Mouse (Mus musculus) lung, embryonic 14.5 days (tissue): ENCODE data around the gene Arid2. TPM values are rescaled to one million over a fixed set of nuclear protein-coding genes. Genes with fewer than 3 reads are reported as not detected.
A peak's percentile ranks its signal among the peaks of the same experiment; 100 is the strongest.

Source experiments
- ATAC-seq: fragments of 200-750 bp; cut with Nextera tagmentation; 2 replicates; pipeline ENCODE4 v1.8.0; 2017; ENCODE audit warnings: mild to moderate bottlenecking, moderate TSS enrichment, moderate library complexity; ENCODE audit not compliant: insufficient read depth
- DNase-seq: peaks from one replicate; pipeline ENCODE4 v3.0.0-alpha.2; 2015
- H3K27ac ChIP-seq: fragments of 300-500 bp; sonication (generic); 2 replicates; pipeline ENCODE4 v1.5.1; 2014; ENCODE audit warnings: low read depth, mild to moderate bottlenecking, moderate library complexity
- H3K27me3 ChIP-seq: fragments of 300-500 bp; sonication (generic); 2 replicates; pipeline ENCODE4 v1.6.1; 2014; ENCODE audit warnings: low read length, control low read depth; ENCODE audit not compliant: insufficient read depth
- H3K36me3 ChIP-seq: fragments of 300-500 bp; sonication (generic); 2 replicates; pipeline ENCODE4 v1.6.1; 2014; ENCODE audit warnings: control low read depth; ENCODE audit not compliant: insufficient read depth
- H3K4me1 ChIP-seq: fragments of 300-500 bp; sonication (generic); 2 replicates; pipeline ENCODE4 v1.6.1; 2014; ENCODE audit warnings: antibody characterized with exemption, control low read depth; ENCODE audit not compliant: insufficient read depth
- H3K4me2 ChIP-seq: fragments of 300-500 bp; sonication (generic); 2 replicates; pipeline ENCODE4 v1.6.1; 2014; ENCODE audit warnings: mild to moderate bottlenecking
- H3K4me3 ChIP-seq: fragments of 300-500 bp; sonication (generic); 2 replicates; pipeline ENCODE4 v1.5.1; 2014; ENCODE audit warnings: low read depth, low read length
- H3K9ac ChIP-seq: fragments of 300-500 bp; sonication (generic); 2 replicates; pipeline ENCODE4 v1.6.1; 2014
- H3K9me3 ChIP-seq: fragments of 300-500 bp; sonication (generic); 2 replicates; pipeline ENCODE4 v1.6.1; 2016; ENCODE audit warnings: low read depth, low read length, control low read depth
- CTCF ChIP-seq: IDR thresholded peaks from 2 replicates; pipeline ENCODE4 v1.5.1; 2016; ENCODE audit warnings: antibody characterized with exemption, low read depth
- WGBS: fragments of 180-500 bp; shearing (Covaris S2); extraction: QIAGEN DNeasy Blood & Tissue Kit; methylation state at CpG from one replicate; pipeline ENCODE4 v1.1.7; 2014; 5-methylcytosine and 5-hydroxymethylcytosine counted together
- polyA plus RNA-seq: library from polyadenylated mRNA; unstranded; fragments of >200 nt; fragmentation: Nextera tagmentation; extraction: Ambion mirVana; gene quantifications from 2 replicates; pipeline ENCODE4 v1.2.1, GENCODE M21; 2014

Arid2 gene
- polyA plus RNA-seq, 1 experiment from 2014 or later, result 31.6 TPM

DNA sequence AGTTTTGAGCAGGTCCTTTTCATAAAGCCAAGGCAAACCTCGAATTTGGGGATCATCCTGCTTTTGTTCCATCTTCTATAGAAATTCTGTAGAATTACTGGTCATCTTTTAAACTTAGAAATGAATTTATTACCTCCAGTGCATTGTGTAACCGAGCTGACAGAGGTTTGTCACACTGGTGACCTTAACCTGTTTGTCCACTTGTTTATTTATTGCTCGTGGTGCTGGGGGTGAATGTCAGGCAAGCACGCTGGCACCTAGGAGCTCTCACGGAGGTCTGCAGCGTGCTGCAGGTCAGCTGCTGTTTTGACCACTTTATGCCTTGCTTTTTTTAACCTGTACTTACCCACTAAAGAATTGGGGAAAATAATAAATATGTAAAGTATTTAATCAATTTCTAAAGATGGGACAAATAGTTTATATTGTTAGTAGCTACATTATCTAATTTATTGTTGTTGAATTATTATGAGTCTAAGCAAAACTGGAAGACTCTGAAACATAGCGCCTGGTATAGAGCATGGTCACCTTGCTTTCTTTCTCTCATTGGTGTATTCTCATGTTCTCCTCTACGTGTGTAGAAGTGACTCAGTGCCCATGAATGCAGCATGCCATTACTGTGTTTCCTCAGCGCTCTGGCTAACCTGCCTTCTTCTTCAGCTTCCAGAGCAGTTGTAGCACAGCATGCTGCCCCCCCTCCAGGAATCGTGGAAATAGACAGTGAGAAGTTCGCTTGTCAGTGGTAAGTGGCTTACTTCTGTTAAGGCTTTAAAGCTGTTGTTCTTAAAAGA is 79.1 kb downstream of the Arid2 start:
- Histone ChIP-seq H3K27me3 (no peaks in the 10 kb centered on the region), H3K9me3 (no peaks in the 10 kb centered on the region), H3K4me2 (no peak overlapping the region), H3K9ac (no peak overlapping the region), H3K4me1 (no peaks in the 10 kb centered on the region), H3K36me3 (peaks cover 93% of the 10 kb centered on the region), H3K4me3 (no peak overlapping the region), H3K27ac (no peak overlapping the region)
- TF ChIP-seq CTCF, result no peak
- DNase-seq, result no peak
- 76% methylated on average over 11 of the region's 11 CpGs for WGBS
- ATAC-seq, result no peak

GRCm38 (mm10) chr15:96371311-96371710 is 84.0 kb downstream of the Arid2 start:
- Histone ChIP-seq H3K9me3 (no peaks in the 10 kb centered on the region), H3K4me1 (no peaks in the 10 kb centered on the region), H3K4me2 (no peak overlapping the region), H3K9ac (no peak overlapping the region), H3K27me3 (no peaks in the 10 kb centered on the region), H3K4me3 (no peak overlapping the region), H3K36me3 (peaks cover 83% of the 10 kb centered on the region), H3K27ac (no peak overlapping the region)
- ATAC-seq (no peak), DNase-seq (no peak)
- 94% methylated on average over 18 of the region's 18 CpGs for WGBS
- TF ChIP-seq CTCF, result no peak

DNA sequence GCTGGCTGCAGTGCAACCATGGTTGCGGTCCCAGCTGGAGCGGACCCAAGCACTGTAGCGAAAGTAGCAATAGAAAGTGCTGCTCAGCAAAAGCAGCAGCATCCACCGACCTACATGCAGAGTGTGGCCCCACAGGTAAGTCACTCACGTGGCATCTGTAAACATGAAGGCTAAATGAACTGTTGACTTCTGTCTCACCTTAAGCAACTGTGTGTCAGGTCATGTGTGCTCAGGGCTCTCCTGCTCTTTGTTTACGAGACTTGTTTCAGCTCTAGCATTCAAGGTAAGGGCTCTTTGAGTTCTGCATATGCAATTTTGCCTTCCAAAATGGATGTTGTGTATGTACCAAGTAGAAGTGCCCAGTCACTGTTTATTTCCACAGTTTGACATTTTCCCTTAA is 85.3 kb downstream of the Arid2 start:
- Histone ChIP-seq H3K27ac (no peak overlapping the region), H3K9ac (no peak overlapping the region), H3K9me3 (no peaks in the 10 kb centered on the region), H3K4me1 (no peaks in the 10 kb centered on the region), H3K27me3 (no peaks in the 10 kb centered on the region), H3K36me3 (peaks cover 83% of the 10 kb centered on the region), H3K4me3 (no peak overlapping the region), H3K4me2 (no peak overlapping the region)
- no peak for TF ChIP-seq CTCF
- ATAC-seq, result no peak
- 85% methylated on average over 6 of the region's 6 CpGs for WGBS
- no peak for DNase-seq

DNA sequence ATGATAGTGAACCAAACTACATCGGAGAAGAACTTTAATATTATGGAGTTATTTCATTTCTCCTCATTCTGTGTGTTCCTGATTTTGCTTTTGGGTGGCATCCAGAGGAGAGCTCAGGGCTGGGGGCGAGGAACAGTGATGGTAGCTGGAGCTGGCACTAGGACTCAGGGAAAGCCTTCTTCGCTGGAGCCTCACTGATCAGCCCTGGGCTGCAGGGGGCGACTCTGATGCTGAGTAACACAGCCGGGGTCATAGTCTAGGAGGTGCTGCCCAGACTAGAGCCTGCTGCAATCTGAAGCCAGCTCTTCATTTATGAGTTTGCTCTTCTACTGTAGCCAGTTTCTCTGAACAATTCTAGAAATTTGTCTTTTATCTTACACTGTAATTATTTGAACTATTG is 85.8 kb downstream of the Arid2 start:
- no peak for TF ChIP-seq CTCF
- WGBS, result 88% methylated on average over 5 of the region's 5 CpGs
- Histone ChIP-seq H3K4me3 (no peak overlapping the region), H3K27me3 (no peaks in the 10 kb centered on the region), H3K4me1 (no peaks in the 10 kb centered on the region), H3K4me2 (no peak overlapping the region), H3K9ac (no peak overlapping the region), H3K36me3 (peaks cover 84% of the 10 kb centered on the region), H3K27ac (no peak overlapping the region), H3K9me3 (no peaks in the 10 kb centered on the region)
- DNase-seq, result no peak
- ATAC-seq, result no peak

- peaks cover 77% of the 10 kb centered on the region for H3K36me3 ChIP-seq
- 94% methylated on average over 2 of the region's 2 CpGs for WGBS
Observed at GRCm38 (mm10) chr15:96376214-96376613, 88.9 kb downstream of the Arid2 start.

GRCm38 (mm10) chr15:96377263-96377662 is 89.9 kb downstream of the Arid2 start:
- ATAC-seq, result peak; percentile 35; the same call in 1 of the 2 replicates

More at GRCm38 (mm10) chr15:96376214-96376613, 88.9 kb downstream of the Arid2 start:
- H3K4me1 ChIP-seq, result no peaks in the 10 kb centered on the region
- TF ChIP-seq CTCF, result no peak
- DNase-seq, result no peak
- H3K27me3 ChIP-seq, result no peaks in the 10 kb centered on the region
- H3K9ac ChIP-seq, result no peak overlapping the region
- H3K4me3 ChIP-seq, result no peak overlapping the region
- H3K4me2 ChIP-seq, result no peak overlapping the region
- no peak for ATAC-seq
- H3K27ac ChIP-seq, result no peak overlapping the region
- no peaks in the 10 kb centered on the region for H3K9me3 ChIP-seq

GRCm38 (mm10) chr15:96377701-96378100 is 90.4 kb downstream of the Arid2 start:
- H3K9me3 ChIP-seq, result no peaks in the 10 kb centered on the region
- ATAC-seq, result no peak
- TF ChIP-seq CTCF, result no peak
- 85% methylated on average over 7 of the region's 7 CpGs for WGBS
- H3K27me3 ChIP-seq, result no peaks in the 10 kb centered on the region
- peaks cover 75% of the 10 kb centered on the region for H3K36me3 ChIP-seq
- no peak overlapping the region for H3K4me2 ChIP-seq
- no peak overlapping the region for H3K4me3 ChIP-seq
- no peak for DNase-seq
- H3K4me1 ChIP-seq, result no peaks in the 10 kb centered on the region
- no peak overlapping the region for H3K9ac ChIP-seq
- peak overlapping the region; percentile 58 for H3K27ac ChIP-seq

More at GRCm38 (mm10) chr15:96377263-96377662, 89.9 kb downstream of the Arid2 start:
- Histone ChIP-seq H3K4me2 (no peak overlapping the region), H3K4me1 (no peaks in the 10 kb centered on the region), H3K4me3 (no peak overlapping the region), H3K27me3 (no peaks in the 10 kb centered on the region), H3K27ac (peak overlapping the region; percentile 58), H3K9me3 (no peaks in the 10 kb centered on the region), H3K9ac (no peak overlapping the region), H3K36me3 (peaks cover 75% of the 10 kb centered on the region)
- TF ChIP-seq CTCF, result no peak
- 57% methylated on average over 5 of the region's 5 CpGs for WGBS
- DNase-seq, result peak; percentile 71
